Mouse (Mus musculus): ENCODE measurements around the gene Higd1c.

DNA sequence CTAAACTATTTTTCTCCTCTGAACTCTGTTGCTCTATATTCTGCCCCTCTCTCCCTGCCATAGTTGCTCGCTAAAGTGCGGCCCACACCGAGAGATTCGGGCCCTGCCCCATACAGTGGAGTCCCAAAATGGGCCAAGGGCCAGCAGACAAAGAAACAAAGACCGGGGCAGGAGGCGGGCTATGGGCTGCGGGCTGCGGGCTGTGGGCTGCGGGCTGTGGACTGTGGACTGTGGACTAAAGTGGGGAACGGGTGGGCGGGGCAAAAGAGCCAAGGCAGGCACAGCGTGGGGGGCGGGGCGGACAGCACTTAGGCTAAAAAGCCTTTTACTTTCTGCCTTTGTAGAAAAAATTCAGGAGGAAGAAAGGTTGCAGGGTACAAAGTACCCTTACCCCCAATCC, 17.6 kb upstream of the Higd1c start:
- TF ChIP-seq CTCF (IDR thresholded peaks at IDR 0.05; ENCODE audit: low read depth, low read length) (no peak), POLR2A (IDR thresholded peaks at IDR 0.05; ENCODE audit: insufficient read depth, low read length) (no peak)

All from ES-Bruce4 (cell line).